Mouse (Mus musculus) liver, adult (tissue): ENCODE data around the gene Il11.

Experiments used
- GATA4 ChIP-seq: IDR thresholded peaks from 2 replicates; pipeline ENCODE4 v1.6.1; 2014; ENCODE audit warnings: mild to moderate bottlenecking, low read length; ENCODE audit not compliant: insufficient replicate concordance

Il11 gene

DNA sequence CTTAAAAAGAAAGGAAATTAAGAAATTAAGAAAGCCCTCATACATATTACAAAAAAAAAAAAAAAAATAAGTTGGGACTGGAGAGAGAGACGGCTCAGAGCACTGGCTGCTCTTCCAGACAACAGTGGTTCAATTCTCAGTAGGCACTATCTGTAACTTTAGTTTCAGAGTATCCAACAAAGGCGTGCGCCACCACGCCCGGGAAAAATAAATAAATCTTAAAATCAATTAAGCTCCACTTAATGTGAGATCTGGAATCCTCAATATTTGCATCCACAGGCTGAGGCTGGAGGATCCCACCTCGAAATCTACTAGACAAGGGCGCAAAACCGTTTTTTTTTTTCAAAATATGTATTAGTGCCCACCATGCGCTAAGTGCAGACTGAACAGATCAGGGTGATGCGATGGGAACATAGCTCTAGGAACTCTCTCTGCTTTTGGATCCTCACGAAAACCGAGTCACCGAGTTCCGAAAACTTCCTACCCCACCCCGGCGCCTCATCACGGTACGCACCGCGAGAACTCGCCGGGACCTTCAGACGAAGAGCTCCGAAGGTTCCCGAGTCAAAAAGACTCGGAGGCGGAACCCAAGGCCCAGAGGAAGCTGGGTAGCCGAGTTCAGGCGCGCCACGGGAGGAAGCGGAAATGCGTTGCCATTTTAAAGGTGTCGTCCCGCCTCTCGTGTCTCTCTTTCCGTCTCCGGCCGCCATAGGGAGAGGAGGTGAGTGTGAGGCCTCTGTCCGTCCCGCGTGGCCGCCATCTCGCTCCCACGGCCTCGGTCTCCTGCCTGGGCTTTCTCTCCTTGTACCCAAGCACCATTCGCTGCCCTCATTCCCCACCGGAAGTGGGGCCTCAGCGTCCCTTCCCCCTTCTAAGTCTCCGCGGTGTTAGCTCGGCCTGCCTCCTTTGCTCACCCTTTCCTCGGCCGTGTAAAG is 9.9 kb upstream of the Il11 start, which contains the start of gene Rpl28:
TSS of gene Rpl28 (plus strand) at position 597 of the 935 bp plus-strand sequence.
- TF ChIP-seq GATA4, result no peak

- TF ChIP-seq GATA4, result no peak
Observed at GRCm38 (mm10) chr7:4789436-4789935, 6.8 kb upstream of the Il11 start, which contains the start of gene Tmem238. Tmem238 (minus strand) TSS chr7:4789656.

DNA sequence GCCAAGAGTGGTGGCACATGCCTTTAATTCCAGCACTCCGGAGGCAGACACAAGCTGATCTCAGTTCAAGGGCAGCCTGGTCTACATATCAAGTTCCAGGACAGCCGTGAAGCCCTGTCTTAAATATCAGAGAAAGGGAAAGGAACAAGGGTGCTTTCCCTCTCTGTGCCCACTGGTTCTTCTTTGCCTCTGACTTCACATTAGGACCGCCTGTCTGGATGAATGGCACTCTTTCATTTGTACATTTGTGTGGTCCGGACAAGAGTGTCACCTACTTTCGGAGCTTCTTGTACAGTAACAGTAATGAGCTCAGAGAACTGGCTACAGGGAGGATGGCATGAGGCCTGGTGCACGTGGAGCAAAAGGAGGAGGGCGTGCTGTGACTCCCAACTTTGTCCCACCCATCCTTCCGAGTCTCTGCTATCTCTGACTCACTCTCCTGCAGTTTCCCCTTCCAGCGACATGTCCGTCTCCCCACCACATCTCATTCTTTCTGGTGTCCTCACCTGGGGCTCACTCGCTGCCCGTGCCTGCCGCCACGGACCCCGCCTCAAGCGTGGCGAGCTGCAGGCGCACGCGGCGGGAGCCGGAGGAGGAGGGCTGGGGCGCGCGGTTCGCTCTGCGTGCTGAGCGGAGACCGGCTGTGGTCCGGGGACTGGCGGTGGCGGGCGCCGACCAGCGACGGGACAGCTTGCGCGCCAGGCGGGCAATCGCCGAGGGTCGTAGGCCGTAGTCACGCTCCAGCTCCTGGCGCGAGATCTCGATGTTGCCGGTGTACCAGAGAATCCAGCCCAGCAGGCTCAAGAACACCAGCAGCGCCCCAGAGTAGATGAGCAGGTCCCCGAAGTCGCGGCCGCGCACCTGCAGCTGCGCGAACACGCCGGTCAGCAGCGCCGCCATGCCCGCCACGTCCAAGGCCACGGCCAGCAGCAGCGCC is 6.1 kb upstream of the Il11 start:
- no peak for TF ChIP-seq GATA4

DNA sequence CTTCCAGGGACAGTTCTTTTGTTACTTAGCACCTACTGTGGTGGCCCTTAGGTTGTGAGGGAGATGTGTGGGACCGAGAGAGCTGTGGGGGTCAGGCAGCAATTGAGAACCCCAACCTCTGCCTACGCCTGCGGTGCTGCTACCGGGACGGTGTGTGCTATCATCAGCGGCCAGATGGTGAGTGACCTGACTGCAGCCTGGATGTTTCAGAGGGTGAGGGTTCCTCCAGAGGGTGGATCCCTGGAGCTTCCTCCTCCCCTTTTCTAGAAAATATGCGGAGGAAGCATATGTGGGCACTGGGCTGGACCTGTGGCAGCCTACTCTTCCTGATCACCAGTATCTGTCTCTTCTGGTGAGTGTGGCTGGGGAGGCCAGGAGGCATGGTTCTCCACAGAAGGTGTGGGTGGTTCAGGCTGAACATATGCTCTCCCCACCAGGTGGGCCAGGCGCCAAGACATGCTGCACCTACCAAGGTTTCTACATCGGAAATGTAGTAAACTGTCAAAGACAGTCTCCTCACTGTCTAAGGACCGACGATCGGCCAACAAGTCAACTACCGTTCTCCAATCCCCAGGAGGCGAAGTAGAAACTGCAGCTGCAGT is 1.1 kb upstream of the Il11 start:
- no peak for TF ChIP-seq GATA4

- no peak for TF ChIP-seq GATA4
Observed at GRCm38 (mm10) chr7:4782130-4782529, 529 bp downstream of the Il11 start.

DNA sequence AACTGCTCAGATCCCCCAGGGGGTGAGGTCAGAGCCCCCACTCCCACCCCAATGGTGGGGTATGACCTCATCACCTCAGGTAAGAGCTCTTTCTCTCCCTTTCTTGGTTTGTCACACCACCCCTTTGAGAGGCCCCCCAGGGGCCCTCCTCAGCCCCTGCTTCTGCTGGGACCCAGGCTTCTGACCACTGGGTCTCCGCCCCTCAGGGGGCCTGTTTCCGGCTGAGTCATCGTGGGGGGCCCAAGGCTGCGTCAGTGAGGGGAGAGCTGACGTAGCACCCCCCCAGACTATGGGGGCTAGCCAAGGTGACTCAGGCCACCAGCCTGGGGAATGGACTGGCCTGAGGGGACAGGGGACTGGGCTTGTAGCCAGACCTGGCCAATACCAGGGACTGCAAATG is 2.7 kb downstream of the Il11 start:
- TF ChIP-seq GATA4, result no peak

DNA sequence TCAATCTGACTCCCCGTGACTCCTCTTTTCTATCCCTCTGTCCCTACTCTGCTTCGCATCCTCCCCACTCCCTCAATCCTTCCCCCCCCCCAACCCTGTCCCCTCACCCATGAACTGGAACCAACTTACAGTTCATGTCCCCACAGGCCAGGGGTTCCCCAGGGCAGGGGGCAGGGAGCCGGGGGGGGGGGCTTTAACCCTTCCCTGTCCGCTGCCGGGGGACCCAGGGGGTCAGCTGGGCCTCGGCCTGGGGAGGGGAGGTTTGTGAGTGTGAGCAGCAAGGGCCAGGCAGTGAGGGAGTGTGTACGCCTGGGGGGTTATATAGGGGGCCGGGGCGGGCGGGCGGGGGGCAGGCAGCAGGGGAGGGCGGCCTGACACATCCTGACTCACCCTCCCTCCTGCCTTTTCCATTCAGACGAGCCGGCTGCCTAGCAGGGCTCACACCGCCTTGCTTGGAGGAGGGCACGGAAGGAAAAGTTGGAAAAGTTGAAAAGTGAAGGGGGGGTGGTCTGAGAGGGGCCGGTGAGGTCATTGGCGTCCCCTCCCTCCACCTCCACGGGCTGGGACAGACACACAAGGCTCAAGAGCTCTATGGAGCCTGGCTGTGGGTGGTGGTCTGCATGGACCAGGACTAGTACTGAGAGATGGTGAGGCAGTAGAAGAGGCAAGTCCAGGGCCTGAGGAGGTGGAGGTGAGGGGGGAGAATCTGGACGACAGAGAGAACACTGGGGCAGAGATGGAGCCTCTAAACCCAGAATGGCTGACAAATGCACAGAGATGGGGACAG is 4.6 kb downstream of the Il11 start:
- TF ChIP-seq GATA4, result no peak

GRCm38 (mm10) chr7:4776861-4777830 is 5.5 kb downstream of the Il11 start:
- no peak for TF ChIP-seq GATA4

DNA sequence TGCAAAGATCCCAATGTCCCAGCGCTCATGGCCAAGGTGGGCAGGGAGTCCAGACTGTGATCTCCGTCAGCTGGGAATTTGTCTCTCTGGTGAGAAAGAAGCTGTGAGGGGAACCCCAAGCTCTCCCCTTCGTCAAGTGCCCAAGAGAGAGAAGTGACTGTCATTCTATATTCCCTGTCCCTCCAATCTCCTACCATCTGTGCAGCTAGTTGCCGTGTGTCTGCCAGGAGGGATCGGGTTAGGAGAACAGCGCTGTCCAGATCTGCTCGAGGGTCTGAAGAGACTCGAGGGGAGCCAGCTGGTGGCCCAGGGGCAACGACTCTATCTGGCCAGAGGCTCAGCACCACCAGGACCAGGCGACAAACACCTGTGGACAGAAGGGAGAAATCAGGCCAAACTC is 6.5 kb downstream of the Il11 start:
- TF ChIP-seq GATA4, result no peak

GRCm38 (mm10) chr7:4771202-4771601 is 11.5 kb downstream of the Il11 start, which contains the start of gene Fam71e2:
Fam71e2 (minus strand) TSS chr7:4771302.
- no peak for TF ChIP-seq GATA4

DNA sequence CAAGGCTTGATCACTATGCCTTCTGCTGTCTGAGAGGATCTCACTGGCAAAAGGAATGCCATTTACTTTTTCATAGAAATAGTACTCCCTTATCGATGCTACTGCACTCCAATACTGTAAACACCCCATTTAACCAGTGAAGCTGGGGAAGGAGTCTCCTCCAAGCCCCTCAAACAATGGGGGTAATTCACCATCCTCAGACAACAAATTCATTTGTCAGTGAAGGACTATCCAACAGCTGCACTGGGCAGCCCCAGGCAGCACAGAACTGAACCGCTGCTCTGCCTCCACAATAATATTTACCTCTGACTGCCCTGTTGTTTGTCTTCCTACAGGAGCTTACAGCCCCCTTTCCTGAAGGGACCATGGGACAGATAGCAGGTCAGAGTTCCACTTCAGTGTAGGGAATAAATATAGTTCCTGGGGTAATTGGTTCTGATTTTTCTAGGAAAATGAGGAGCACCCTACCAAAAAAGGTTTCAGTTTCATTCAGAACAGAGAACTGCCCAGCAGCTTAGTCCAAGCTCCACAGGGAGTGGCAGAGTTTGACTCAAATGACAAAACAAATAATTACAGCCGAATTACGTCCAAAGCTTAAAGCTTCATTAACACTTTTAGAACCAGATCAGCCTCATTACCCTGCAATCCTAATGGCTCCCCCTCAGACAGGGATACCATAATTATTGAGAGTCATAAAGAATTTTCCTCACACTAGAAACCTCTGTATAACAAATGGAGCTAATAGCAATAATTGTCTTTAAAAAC is 17.5 kb downstream of the Il11 start:
- no peak for TF ChIP-seq GATA4

- no peak for TF ChIP-seq GATA4
Observed at GRCm38 (mm10) chr7:4759670-4760069, 23.0 kb downstream of the Il11 start.
